Mouse (Mus musculus): Measurements from ENCODE around the gene Tfpi.

The Tfpi gene

GRCm38 (mm10) chr2:84474651-84475050, 1.9 kb downstream of the Tfpi start:
- DNase-seq (ENCODE audit: low read depth) = no peak

DNA sequence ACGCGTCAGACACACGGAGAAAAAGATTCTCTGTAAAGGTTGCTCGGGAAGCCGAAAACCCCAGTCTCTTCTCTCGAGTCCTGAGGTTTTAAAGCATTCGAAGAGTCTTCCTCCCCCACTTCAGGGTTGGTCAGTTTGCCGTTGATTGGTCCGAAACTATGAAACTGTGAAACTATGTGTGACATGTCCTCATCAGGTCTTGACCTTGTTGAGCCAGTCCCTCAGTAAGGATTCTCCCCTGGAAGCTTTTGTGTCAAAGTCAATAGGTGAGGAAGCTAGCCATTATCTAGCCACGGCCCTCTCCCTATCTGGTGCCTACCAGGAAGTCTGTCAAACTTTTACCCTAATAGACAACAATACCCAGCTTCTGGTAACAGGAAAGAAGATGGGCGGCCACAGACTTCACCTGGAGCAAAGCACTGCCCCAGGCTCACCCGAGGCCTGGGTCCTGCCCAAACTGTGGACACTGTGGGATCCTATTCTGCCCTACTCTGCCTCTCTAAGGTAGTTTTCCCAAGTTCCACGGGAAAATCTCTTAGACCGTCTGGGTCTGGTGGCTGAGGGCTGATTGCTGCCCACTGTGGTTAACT, 2.5 kb downstream of the Tfpi start:
- DNase-seq (ENCODE audit: low read depth) = no peak

GRCm38 (mm10) chr2:84467391-84467790, 9.2 kb downstream of the Tfpi start:
- DNase-seq (ENCODE audit: low read depth) = no peak

DNA sequence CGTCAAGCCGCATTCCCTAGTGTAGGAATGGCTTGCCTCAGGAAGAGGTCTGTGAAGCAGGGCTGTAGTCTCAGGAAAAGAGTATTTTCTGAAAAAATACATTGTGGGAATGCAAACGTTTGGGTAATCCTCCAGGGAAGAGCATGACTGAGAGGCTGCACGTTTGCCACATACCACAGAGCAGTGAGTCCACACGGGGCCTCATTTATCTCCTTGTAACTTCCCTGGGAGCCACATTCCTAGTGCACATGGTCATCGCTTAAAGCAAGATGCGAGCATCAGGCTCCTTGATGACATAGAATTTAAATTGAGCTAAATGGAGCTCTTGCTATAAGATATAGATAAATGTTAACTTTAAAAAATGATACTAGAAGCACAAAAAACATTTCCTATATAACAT, 11.6 kb downstream of the Tfpi start:
- DNase-seq (ENCODE audit: low read depth) = no peak

DNA sequence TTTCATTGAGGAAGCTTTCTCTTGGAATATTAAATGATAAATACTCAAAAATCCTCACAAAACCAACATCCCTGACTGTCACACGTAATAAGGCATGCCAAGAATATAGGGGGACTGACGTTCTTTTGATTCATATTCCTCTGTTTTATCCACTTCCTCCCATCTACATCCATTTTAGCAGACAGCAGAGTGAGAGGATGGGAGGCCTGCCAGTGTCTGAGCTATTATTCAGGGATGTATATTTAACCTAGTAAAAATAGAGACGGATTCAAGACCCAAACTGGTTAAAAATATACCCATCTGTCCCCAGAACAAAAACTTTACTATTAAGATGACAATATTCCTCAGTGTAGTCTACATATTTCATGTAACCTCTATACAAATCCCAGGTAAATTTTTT, 14.2 kb downstream of the Tfpi start:
- no peak for DNase-seq (ENCODE audit: low read depth)

GRCm38 (mm10) chr2:84459651-84460177, 16.9 kb downstream of the Tfpi start:
- DNase-seq (ENCODE audit: low read depth) = no peak

DNA sequence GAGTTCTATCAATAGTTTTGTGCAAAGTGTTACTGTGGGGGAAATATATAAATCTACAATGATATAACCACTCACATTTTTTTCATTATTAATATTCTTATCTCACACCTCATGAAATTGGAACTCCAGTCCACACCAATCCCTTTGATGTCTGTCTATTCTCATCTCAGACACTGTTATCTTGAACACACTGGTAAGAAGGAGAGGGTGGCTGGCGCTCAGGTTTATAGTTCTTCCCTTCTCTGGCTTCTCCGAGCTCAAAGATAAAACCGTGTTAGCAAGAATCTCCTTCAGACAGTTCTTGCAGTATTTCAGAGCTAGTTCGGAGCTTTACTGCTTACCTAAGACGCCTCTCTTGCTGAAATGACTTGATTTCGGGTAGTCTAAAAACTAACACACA, 19.4 kb downstream of the Tfpi start:
- DNase-seq (ENCODE audit: low read depth) = no peak

- peak; percentile 93 for DNase-seq (ENCODE audit: low read depth)
Measured at GRCm38 (mm10) chr2:84455236-84455799, 21.3 kb downstream of the Tfpi start.

DNA sequence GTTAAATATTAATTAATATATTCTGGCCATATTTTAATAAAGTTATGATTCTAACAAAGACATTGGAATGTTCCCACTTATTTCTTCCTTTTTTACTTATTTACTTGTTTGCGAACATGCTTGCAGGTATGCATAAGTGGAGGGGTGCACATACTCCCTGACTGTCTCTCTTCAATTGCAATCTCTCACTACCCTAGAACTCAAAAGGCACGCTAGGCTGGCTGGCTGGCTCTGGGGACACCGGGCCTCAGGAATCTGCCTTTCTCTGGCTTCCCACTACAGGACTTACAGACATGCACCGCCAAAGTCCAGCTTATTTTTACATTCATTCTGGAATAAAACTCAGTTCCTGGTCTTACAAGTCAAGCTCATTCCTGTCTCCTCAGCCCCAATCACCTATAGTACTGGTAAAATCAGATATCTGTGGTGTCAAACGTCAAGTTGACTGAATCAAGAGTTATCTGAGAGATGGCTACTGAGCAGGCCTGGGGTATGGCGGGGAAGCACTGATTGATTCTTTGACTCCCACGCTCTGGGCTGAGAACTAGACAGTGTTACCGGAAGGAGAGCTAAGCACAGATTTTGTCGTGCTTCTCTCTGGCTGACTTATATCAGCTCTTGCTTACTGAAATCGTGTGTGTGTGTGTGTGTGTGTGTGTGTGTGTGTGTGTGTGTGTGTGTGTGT, 21.9 kb downstream of the Tfpi start:
- DNase-seq (ENCODE audit: low read depth) = peak; percentile 68

DNA sequence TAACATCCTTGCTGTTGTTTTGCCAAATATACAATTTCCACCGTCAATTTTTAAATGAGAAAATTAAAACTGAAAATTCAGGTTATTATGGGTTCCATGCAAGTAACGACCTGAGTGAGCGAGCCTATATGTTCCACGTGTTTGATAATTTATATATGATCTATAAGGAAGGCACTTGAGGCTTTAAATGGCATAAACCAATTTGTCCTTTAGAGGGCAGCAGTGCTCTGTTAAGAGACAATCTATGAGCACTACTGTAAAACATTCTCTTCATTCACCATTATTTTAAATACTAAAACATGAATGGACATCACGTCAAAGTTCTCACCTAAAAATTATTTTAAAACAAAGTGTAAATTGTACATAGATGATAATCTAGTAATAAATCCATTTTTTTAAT, 22.5 kb downstream of the Tfpi start:
- DNase-seq (ENCODE audit: low read depth) = peak; percentile 88

- no peak for DNase-seq (ENCODE audit: low read depth)
Measured at GRCm38 (mm10) chr2:84445499-84445898, 31.1 kb downstream of the Tfpi start.

DNA sequence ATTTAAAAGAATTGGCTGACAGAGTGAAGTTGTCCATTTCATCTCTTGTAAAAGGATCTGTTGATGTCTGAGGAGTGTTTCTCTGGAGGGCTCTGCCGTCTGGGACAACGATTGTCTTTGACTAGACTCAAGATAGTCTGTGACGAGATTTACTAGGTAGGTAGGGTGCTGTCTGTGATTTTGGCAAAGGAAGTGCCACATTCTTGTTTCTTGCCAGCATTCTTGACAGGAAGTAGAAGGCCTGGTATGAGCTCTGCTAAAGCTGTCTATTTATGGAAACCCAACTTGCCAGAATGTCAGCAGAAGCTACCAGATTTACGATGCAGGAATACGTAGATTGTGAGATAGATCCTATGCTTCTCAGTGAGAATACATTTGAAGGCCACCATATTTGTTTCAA, 34.6 kb downstream of the Tfpi start:
- no peak for DNase-seq (ENCODE audit: low read depth)

- peak; percentile 86 for DNase-seq (ENCODE audit: low read depth)
Measured at GRCm38 (mm10) chr2:84429724-84430123, 46.9 kb downstream of the Tfpi start.

DNA sequence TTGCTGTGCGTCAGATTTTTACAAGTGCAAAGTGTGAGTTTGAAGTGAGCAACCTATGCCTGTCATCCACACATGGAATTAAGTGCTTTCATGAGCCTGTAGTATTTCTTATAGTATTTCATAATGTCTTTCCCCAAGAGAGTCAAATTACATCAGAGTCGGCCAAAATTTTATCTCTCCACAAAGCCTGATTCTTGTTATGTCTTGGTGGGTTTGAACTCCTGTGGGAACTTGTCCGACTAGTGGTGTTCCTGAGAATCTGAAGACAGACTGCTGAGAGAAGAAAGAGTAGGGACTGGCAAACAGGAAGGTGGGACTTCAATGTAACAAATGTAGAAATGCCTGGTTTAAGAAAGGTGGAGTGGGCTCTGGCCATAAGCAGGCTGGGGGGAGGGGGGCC, 47.7 kb downstream of the Tfpi start:
- no peak for DNase-seq (ENCODE audit: low read depth)

DNA sequence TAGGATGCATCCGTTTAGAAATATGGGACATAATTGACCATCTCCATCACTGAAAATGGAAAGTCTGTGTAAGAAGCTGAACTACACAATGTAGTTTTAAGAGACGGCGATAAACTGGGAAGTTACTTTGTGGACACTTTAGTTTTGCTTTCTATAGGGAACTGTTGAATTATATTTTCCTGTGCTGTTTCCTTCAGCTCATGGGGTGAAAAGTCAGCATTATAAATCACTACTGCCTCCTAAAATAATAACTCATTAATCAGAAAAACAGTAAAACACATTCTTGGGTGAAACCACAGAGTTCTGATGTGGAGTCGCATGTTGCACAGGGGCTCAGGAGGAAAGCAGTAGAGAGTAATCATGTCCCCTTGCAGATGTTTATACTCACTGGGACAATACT, 50.0 kb downstream of the Tfpi start:
- DNase-seq (ENCODE audit: low read depth) = no peak

GRCm38 (mm10) chr2:84425138-84425537, 51.4 kb downstream of the Tfpi start, which contains the start of gene Calcrl:
Gene Calcrl, minus strand, starts transcription at chr2:84425411.
- DNase-seq (ENCODE audit: low read depth) = peak; percentile 88

DNA sequence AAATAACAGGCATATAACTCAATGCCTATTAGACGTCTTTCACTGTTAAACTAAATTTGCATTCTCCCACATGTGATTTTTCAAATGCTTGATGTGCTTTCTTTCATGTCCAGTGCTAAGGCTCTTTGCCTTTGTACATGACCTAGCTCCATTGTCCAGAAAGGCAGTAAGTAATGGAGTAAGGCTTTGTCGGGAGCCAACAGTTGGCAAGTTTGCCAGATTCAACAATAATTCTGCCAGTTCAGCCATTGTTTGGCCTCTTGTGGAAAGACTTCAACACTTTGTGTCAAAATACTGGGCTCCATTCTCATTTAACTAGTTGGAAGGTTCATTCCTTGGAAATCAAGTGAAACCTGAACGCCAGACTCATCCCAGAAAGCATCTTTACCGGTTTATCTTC, 60.1 kb downstream of the Tfpi start:
- no peak for DNase-seq (ENCODE audit: low read depth)

DNA sequence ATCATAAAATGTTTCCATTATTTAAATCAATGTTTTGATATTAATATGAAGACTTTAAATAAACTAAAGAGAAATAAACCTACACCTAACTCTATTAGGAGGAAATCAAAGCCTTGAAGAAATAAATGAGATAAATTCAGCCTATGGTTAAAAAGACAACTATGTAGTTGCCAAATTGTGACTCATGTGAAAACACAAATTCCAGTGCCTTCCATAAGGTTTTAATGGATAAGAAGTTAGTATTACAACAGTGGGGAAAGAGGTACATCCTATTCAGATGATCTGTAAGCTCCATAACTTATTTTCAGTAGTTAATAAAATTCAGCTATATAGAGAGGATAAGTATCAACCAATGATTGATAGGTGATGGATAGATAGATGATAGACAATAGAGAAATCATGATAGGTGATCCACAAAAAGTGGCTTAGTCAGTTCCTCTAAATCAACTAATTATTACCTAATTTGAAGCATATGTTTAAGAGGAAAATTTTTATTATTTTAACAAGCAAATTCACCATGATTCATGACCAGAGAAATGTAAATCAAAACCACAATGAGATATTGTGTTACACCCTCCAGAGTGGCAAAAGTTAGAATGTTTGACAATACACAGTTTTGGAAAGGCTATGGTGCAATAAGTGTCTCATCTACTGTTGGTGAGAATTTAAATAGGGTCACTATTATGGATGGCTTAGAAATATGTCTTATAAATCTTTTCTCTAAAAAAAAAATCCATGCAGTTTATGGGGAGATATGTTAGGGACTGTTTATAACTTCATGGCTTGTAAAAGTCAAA, 66.6 kb downstream of the Tfpi start:
- no peak for DNase-seq (ENCODE audit: low read depth)

DNA sequence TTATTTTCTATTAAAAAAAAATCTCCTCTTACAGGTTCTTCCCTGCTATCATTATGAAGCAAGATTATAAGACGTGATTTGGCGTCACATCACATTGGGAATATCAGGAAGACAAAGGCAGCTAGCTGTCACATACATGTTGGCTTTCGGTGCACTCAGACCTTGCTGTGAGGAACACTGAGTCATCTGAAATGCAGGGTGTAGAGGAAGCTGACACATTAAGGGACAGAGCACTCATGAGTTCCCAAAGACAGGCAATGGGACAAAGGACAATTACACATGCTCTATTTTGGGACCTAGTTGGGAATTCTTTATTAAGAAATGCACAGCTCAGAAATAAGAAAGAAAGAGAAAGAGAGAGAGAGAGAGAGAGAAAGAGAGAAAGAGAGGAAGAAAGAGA, 71.7 kb downstream of the Tfpi start:
- DNase-seq (ENCODE audit: low read depth) = no peak

- no peak for DNase-seq (ENCODE audit: low read depth)
Measured at GRCm38 (mm10) chr2:84402713-84403112, 73.9 kb downstream of the Tfpi start.

- DNase-seq (ENCODE audit: low read depth) = no peak
Measured at GRCm38 (mm10) chr2:84396557-84396956, 80.0 kb downstream of the Tfpi start.

GRCm38 (mm10) chr2:84393236-84393635, 83.3 kb downstream of the Tfpi start:
- no peak for DNase-seq (ENCODE audit: low read depth)

DNA sequence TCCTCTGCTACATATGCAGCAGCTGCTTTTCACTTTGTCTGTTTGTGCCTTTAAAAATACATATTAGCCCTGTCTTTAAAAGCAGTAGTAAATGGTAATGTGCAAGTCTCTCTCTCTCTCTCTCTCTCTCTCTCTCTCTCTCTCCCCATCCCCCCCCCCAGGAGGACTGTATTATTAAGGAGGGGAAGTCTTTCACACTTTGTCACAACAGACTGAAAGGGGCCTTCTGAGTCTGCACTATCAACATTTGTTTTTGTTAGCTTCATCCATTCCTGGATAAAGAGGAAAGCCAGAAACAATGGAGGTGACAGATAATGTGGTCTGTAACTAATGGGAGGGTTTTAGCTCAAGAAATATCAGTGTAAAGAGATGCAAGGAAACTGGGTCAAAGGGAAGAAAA, 87.5 kb downstream of the Tfpi start:
- no peak for DNase-seq (ENCODE audit: low read depth)

Measured in naive thymus-derived CD4-positive, alpha-beta T cell, adult 2 months (primary cell).